Comparison of ENCODE assay signal across 8 mouse cellular contexts in genomic region chr15:99083258-99083657, GRCm38 (mm10). TPM values are rescaled to one million over a fixed set of nuclear protein-coding genes. Genes with fewer than 3 reads are reported as not detected.
DNase-seq lines count a peak whose midpoint lies in the region; ATAC-seq lines count a peak whose summit lies in the region.

No protein-coding gene starts in this region.

- intact Hi-C loops in heart, postnatal 10 days (cut with DNase I) = loop anchor here (2.0 to 5.0 kb wide), 2 partner anchors 116 to 184 kb away; no protein-coding TSS in a partner anchor
- intact Hi-C loops in heart, postnatal 25 days (cut with DNase I) = loop anchor here (2.0 to 5.0 kb wide), 3 partner anchors 58 to 184 kb away; no protein-coding TSS in a partner anchor
- intact Hi-C loops in left cerebral cortex, postnatal 25 days (cut with DNase I) = no loop called here

- peaks cover 2% of the 10 kb centered on the region; the same call in 1 of the 2 replicates for H3K27me3 ChIP-seq in splenic B cell, adult 2 months (ENCODE audit: control insufficient read depth, insufficient read depth, low read length, poor library complexity, severe bottlenecking)
- peaks cover 29% of the 10 kb centered on the region for H3K27me3 ChIP-seq in hindbrain, embryonic 16.5 days (replicated peaks; ENCODE audit: control insufficient read depth, insufficient read depth, low read length)

- peak; percentile 58 to 75 for DNase-seq in heart, postnatal 10 days
- no peak for DNase-seq in heart, postnatal 25 days (ENCODE audit: low spot score)
- peak; percentile 35 for DNase-seq in thymus, postnatal 0 days (ENCODE audit: low spot score)
- no peak for DNase-seq in thymus, adult 18-20 months
- DNase-seq in c-Kit-positive CD71-positive TER-119-positive erythroid progenitor cells, embryonic 14.5 days (ENCODE audit: low spot score) = peak; percentile 37
- peak; percentile 27 to 45 for DNase-seq in left cerebral cortex, postnatal 25 days (ENCODE audit: low spot score in 2 of 2)
- DNase-seq in splenic B cell, adult 2 months (ENCODE audit: low read depth, low spot score) = peak; percentile 57

- no peak overlapping the region for H3K4me3 ChIP-seq in hindbrain, embryonic 16.5 days (ENCODE audit: low read length)

- H3K9ac ChIP-seq in hindbrain, embryonic 16.5 days (ENCODE audit: low read depth, low read length) = no peak overlapping the region

- H3K4me2 ChIP-seq in hindbrain, embryonic 16.5 days (ENCODE audit: low read length) = no peak overlapping the region

- H3K36me3 ChIP-seq in splenic B cell, adult 2 months (ENCODE audit: control insufficient read depth, insufficient read depth, low read length, poor library complexity, severe bottlenecking) = no peaks in the 10 kb centered on the region
- no peaks in the 10 kb centered on the region for H3K36me3 ChIP-seq in hindbrain, embryonic 16.5 days (ENCODE audit: control insufficient read depth, insufficient read depth, low read length)

- no peaks in the 10 kb centered on the region for H3K9me3 ChIP-seq in hindbrain, embryonic 16.5 days (ENCODE audit: control insufficient read depth, low read length)

- no peak overlapping the region for H3K27ac ChIP-seq in hindbrain, embryonic 16.5 days (ENCODE audit: low read depth, low read length)

- 66% methylated on average over 9 of the region's 9 CpGs for WGBS in hindbrain, embryonic 16.5 days

- ATAC-seq in hindbrain, embryonic 16.5 days = no peak

- H3K4me1 ChIP-seq in hindbrain, embryonic 16.5 days (ENCODE audit: control insufficient read depth, insufficient read depth, low read depth, low read length) = peaks cover 3% of the 10 kb centered on the region; the same call in 1 of the 2 replicates

RNA-seq across cellular contexts. Expression of gene C1ql4, which starts 4.4 kb away (rescaled TPM):
- total RNA-seq in heart, postnatal 10 days (2021) = not detected
- not detected for total RNA-seq in heart, postnatal 25 days (2021)
- polyA plus RNA-seq in thymus, postnatal 0 days (2015; fragmentation: Nextera tagmentation; extraction: Ambion mirVana) = 0.18 TPM in 1 of 2 replicates, not detected in the other
- not detected for total RNA-seq in left cerebral cortex, postnatal 25 days (2021)
- polyA plus RNA-seq in hindbrain, embryonic 16.5 days (2015; fragmentation: Nextera tagmentation; extraction: Ambion mirVana) = 4.0 and 5.7 TPM in 2 replicates

RNA-seq across cellular contexts. Expression of gene Troap, which starts 8.9 kb away (rescaled TPM):
- total RNA-seq in heart, postnatal 10 days (2021) = 1 to 10 TPM; 6.5 to 6.7 TPM
- total RNA-seq in heart, postnatal 25 days (2021) = under 1 TPM; 0.13 to 0.67 TPM
- polyA plus RNA-seq in thymus, postnatal 0 days (2015; fragmentation: Nextera tagmentation; extraction: Ambion mirVana) = 21.8 and 25.3 TPM in 2 replicates
- total RNA-seq in left cerebral cortex, postnatal 25 days (2021) = under 1 TPM; 0.69 TPM
- polyA plus RNA-seq in hindbrain, embryonic 16.5 days (2015; fragmentation: Nextera tagmentation; extraction: Ambion mirVana) = 5.6 and 8.7 TPM in 2 replicates

RNA-seq across cellular contexts. Expression of gene Dnajc22, which starts 9.7 kb away (rescaled TPM):
- total RNA-seq in heart, postnatal 10 days (2021) = under 1 TPM; 0.37 to 0.98 TPM
- total RNA-seq in heart, postnatal 25 days (2021) = under 1 TPM; 0.16 to 0.45 TPM
- polyA plus RNA-seq in thymus, postnatal 0 days (2015; fragmentation: Nextera tagmentation; extraction: Ambion mirVana) = 0.13 and 0.22 TPM in 2 replicates
- under 1 TPM in 1 of 2 experiments, not detected in 1; 0.30 TPM for total RNA-seq in left cerebral cortex, postnatal 25 days (2021)
- 0.92 and 1.1 TPM in 2 replicates for polyA plus RNA-seq in hindbrain, embryonic 16.5 days (2015; fragmentation: Nextera tagmentation; extraction: Ambion mirVana)

RNA-seq across cellular contexts. Expression of gene Prph, which starts 28.3 kb away (rescaled TPM):
- under 1 TPM; 0.27 to 0.53 TPM for total RNA-seq in heart, postnatal 10 days (2021)
- under 1 TPM; 0.14 to 0.42 TPM for total RNA-seq in heart, postnatal 25 days (2021)
- polyA plus RNA-seq in thymus, postnatal 0 days (2015; fragmentation: Nextera tagmentation; extraction: Ambion mirVana) = 0.99 and 1.1 TPM in 2 replicates
- 1 to 10 TPM; 1.4 to 1.6 TPM for total RNA-seq in left cerebral cortex, postnatal 25 days (2021)
- 52.8 and 81.8 TPM in 2 replicates for polyA plus RNA-seq in hindbrain, embryonic 16.5 days (2015; fragmentation: Nextera tagmentation; extraction: Ambion mirVana)

RNA-seq across cellular contexts. Expression of gene Spats2, which starts 42.5 kb away (rescaled TPM):
- 10 to 100 TPM; 16.7 to 18.8 TPM for total RNA-seq in heart, postnatal 10 days (2021)
- total RNA-seq in heart, postnatal 25 days (2021) = 1 to 10 TPM; 7.7 to 7.9 TPM
- polyA plus RNA-seq in thymus, postnatal 0 days (2015; fragmentation: Nextera tagmentation; extraction: Ambion mirVana) = 30.2 and 31.1 TPM in 2 replicates
- 10 to 100 TPM; 36.2 to 37.0 TPM for total RNA-seq in left cerebral cortex, postnatal 25 days (2021)
- polyA plus RNA-seq in hindbrain, embryonic 16.5 days (2015; fragmentation: Nextera tagmentation; extraction: Ambion mirVana) = 23.8 and 28.8 TPM in 2 replicates

Comparison
In these comparisons a context has a peak if more than half of its experiments do, and no peak if none do; other contexts are left out.
1. DNase-seq: peak in heart, postnatal 10 days (2 of 2), thymus, postnatal 0 days (single experiment), c-Kit-positive CD71-positive TER-119-positive erythroid progenitor cells, embryonic 14.5 days (single experiment), left cerebral cortex, postnatal 25 days (2 of 2) and splenic B cell, adult 2 months (single experiment); none in heart, postnatal 25 days (single experiment) and thymus, adult 18-20 months (0 of 2).
2. RNA of gene Troap, which starts 8.9 kb away (total RNA-seq): 6.5 to 6.7 TPM in heart, postnatal 10 days; 0.69 TPM in left cerebral cortex, postnatal 25 days and 0.13 to 0.67 TPM in heart, postnatal 25 days; every median in the first group is over 4 times any median in the second.